Mouse (Mus musculus): ENCODE data around the gene Col5a1.

DNA sequence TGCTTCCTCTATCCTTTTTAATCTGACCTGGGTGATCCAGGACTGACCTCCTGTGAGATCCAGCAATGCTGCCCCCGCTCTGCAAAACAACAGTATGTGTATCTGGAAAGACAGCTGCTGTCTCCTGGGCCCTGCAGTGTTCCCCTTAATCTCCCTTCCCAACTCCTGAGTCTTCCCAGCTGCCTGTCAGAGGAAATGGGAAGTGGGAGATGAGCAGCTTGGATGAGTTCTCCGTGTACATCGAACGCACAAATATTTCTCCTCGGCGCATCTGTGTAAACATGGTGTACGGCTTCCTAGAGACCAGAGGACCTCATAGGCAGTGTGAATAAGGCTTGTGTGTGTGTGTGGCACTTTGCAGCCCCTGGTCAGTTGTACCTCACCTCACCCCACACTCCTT, 70.5 kb downstream of the Col5a1 start:
- TF ChIP-seq CTCF (IDR thresholded peaks at IDR 0.05; ENCODE audit: low read depth) (no peak), EP300 (IDR thresholded peaks at IDR 0.05; ENCODE audit: low read depth) (no peak)
